8 mouse cellular contexts compared by ENCODE assay signal in genomic region chr2:30594641-30595379, GRCm38 (mm10). TPM values are rescaled to one million over a fixed set of nuclear protein-coding genes. Genes with fewer than 3 reads are reported as not detected.
A peak's percentile ranks its signal among the peaks of the same experiment; 100 is the strongest.
DNase-seq lines count a peak whose midpoint lies in the region; ATAC-seq lines count a peak whose summit lies in the region.

Gene Cstad (plus strand): TSS chr2:30595040.

- peaks cover 5% of the 10 kb centered on the region for H3K4me1 ChIP-seq in embryonic facial prominence, embryonic 11.5 days (ENCODE audit: control insufficient read depth, insufficient read depth, low read length)
- peaks cover 34% of the 10 kb centered on the region for H3K4me1 ChIP-seq in limb, embryonic 13.5 days
- H3K4me1 ChIP-seq in midbrain, embryonic 14.5 days (ENCODE audit: control insufficient read depth, insufficient read depth, low read length): peaks cover 21% of the 10 kb centered on the region

- peak within 1 kb of the TSS; percentile 42 for H3K4me2 ChIP-seq in embryonic facial prominence, embryonic 11.5 days (ENCODE audit: low read depth, low read length)
- peak within 1 kb of the TSS; percentile 76 for H3K4me2 ChIP-seq in limb, embryonic 13.5 days (replicated peaks)
- peak within 1 kb of the TSS; percentile 62 for H3K4me2 ChIP-seq in midbrain, embryonic 14.5 days (ENCODE audit: low read length)

- no peaks in the 10 kb centered on the region for H3K9me3 ChIP-seq in embryonic facial prominence, embryonic 11.5 days (replicated peaks; ENCODE audit: control insufficient read depth, low read length)
- H3K9me3 ChIP-seq in limb, embryonic 13.5 days: no peaks in the 10 kb centered on the region
- no peaks in the 10 kb centered on the region for H3K9me3 ChIP-seq in midbrain, embryonic 14.5 days (ENCODE audit: control insufficient read depth, low read length)

- H3K27ac ChIP-seq in embryonic facial prominence, embryonic 11.5 days (replicated peaks; ENCODE audit: low read depth, low read length): peak within 1 kb of the TSS; percentile 86
- peak within 1 kb of the TSS; percentile 99 for H3K27ac ChIP-seq in limb, embryonic 13.5 days
- H3K27ac ChIP-seq in midbrain, embryonic 14.5 days (replicated peaks; ENCODE audit: low read depth, low read length): peak within 1 kb of the TSS; percentile 98

- no peaks in the 10 kb centered on the region for H3K36me3 ChIP-seq in embryonic facial prominence, embryonic 11.5 days (replicated peaks; ENCODE audit: control insufficient read depth, insufficient read depth, low read depth, low read length)
- no peaks in the 10 kb centered on the region for H3K36me3 ChIP-seq in limb, embryonic 13.5 days
- H3K36me3 ChIP-seq in midbrain, embryonic 14.5 days (ENCODE audit: control insufficient read depth, insufficient read depth, low read length): no peaks in the 10 kb centered on the region

- DNase-seq in 416B (ENCODE audit: low read depth): peak; percentile 94
- DNase-seq in adrenal gland, postnatal 14 days: peak; percentile 80
- DNase-seq in embryonic facial prominence, embryonic 11.5 days (ENCODE audit: low spot score): peak; percentile 90
- DNase-seq in heart, adult 9 months (ENCODE audit: low spot score in 2 of 2): peak; percentile 87 to 94
- DNase-seq in kidney, adult 9 months: peak; percentile 78
- DNase-seq in midbrain, embryonic 14.5 days: peak; percentile 88
- DNase-seq in spleen, adult 18-20 months: peak; percentile 61 to 75

- peak within 1 kb of the TSS; percentile 41 for H3K4me3 ChIP-seq in embryonic facial prominence, embryonic 11.5 days (ENCODE audit: low read depth, low read length)
- H3K4me3 ChIP-seq in limb, embryonic 13.5 days: peak within 1 kb of the TSS; percentile 51
- peak within 1 kb of the TSS; percentile 43 for H3K4me3 ChIP-seq in midbrain, embryonic 14.5 days (replicated peaks; ENCODE audit: low read depth, low read length)

- 1% methylated on average over 35 of the region's 39 CpGs for WGBS in embryonic facial prominence, embryonic 11.5 days
- WGBS in limb, embryonic 13.5 days: 2% methylated on average over 37 of the region's 39 CpGs
- under 1% methylated on average over 37 of the region's 39 CpGs for WGBS in midbrain, embryonic 14.5 days

- ATAC-seq in embryonic facial prominence, embryonic 11.5 days (replicated peaks; ENCODE audit: insufficient number of reproducible peaks, low FRiP score, low TSS enrichment, low read depth): peak; percentile 74
- ATAC-seq in limb, embryonic 13.5 days (ENCODE audit: low FRiP score, low read depth): peak; percentile 79
- ATAC-seq in midbrain, embryonic 14.5 days (ENCODE audit: low FRiP score, low TSS enrichment): peak; percentile 80

- H3K9ac ChIP-seq in embryonic facial prominence, embryonic 11.5 days (replicated peaks; ENCODE audit: low read length): peak within 1 kb of the TSS; percentile 47
- H3K9ac ChIP-seq in limb, embryonic 13.5 days: peak within 1 kb of the TSS; percentile 77
- peak within 1 kb of the TSS; percentile 61 for H3K9ac ChIP-seq in midbrain, embryonic 14.5 days (replicated peaks; ENCODE audit: low read length)

- H3K27me3 ChIP-seq in embryonic facial prominence, embryonic 11.5 days (ENCODE audit: control insufficient read depth, insufficient read depth, low read length): no peaks in the 10 kb centered on the region
- no peaks in the 10 kb centered on the region for H3K27me3 ChIP-seq in limb, embryonic 13.5 days
- H3K27me3 ChIP-seq in midbrain, embryonic 14.5 days (ENCODE audit: control insufficient read depth, insufficient read depth, low read length): no peaks in the 10 kb centered on the region

RNA-seq across cellular contexts. Expression of gene Cstad, which starts in this region (rescaled TPM):
- total RNA-seq in adrenal gland, postnatal 14 days (2021): 1.6 and 3.5 TPM in 2 replicates
- polyA plus RNA-seq in embryonic facial prominence, embryonic 11.5 days (2014; fragmentation: Nextera tagmentation; extraction: Ambion mirVana): 1.9 TPM in 1 of 2 replicates, not detected in the other
- 1.6 and 1.9 TPM in 2 replicates for polyA plus RNA-seq in limb, embryonic 13.5 days (2015; fragmentation: Nextera tagmentation; extraction: Ambion mirVana)
- 0.46 and 1.2 TPM in 2 replicates for polyA plus RNA-seq in midbrain, embryonic 14.5 days (2014; fragmentation: Nextera tagmentation; extraction: Ambion mirVana)

Comparison
In these comparisons a context has a peak if more than half of its experiments do, and no peak if none do; other contexts are left out.
1. Peak in every context shown above with its lines: DNase-seq, ATAC-seq, H3K4me3 ChIP-seq and H3K27ac ChIP-seq.